Mouse (Mus musculus): ENCODE data around the gene Adgrb2. TPM values are rescaled to one million over a fixed set of nuclear protein-coding genes. Genes with fewer than 3 reads are reported as not detected.

Adgrb2 gene
- polyA plus RNA-seq, 1 experiment from 2014 or later = 2.6 TPM

DNA sequence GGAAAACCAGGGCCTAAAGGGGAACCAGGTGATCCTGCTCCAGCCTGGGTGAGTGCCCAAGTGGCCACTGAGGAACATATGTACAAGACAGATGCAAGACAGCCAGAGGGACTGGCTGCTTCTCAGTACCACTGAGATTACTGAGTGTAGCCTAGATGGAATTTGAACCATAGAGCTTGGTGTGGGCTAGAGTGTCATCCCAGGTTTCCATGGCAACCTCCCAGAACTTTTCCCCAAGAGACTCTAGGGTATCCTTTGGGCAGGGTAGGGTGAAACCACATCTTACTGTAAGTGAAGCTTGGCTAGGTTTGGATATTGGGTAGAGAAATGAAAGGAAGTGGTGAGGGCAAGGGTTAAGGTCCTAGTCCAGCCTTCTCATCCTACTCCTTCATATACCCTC, 76.3 kb downstream of the Adgrb2 start:
- ATAC-seq (ENCODE audit: low FRiP score, low TSS enrichment) = no peak
- no peaks in the 10 kb centered on the region for H3K4me1 ChIP-seq (ENCODE audit: control insufficient read depth, insufficient read depth, low read length)
- H3K9ac ChIP-seq (ENCODE audit: low read depth, low read length) = no peak overlapping the region
- no peak overlapping the region for H3K4me3 ChIP-seq (ENCODE audit: low read length)
- no peak overlapping the region for H3K4me2 ChIP-seq (replicated peaks; ENCODE audit: low read depth, low read length)
- no peaks in the 10 kb centered on the region for H3K27me3 ChIP-seq (ENCODE audit: control insufficient read depth, insufficient read depth, low read length)
- H3K27ac ChIP-seq (ENCODE audit: low read depth, low read length) = no peak overlapping the region
- no peaks in the 10 kb centered on the region for H3K9me3 ChIP-seq (ENCODE audit: control insufficient read depth, low read length)
- H3K36me3 ChIP-seq (ENCODE audit: control insufficient read depth, insufficient read depth, low read length) = peaks cover 3% of the 10 kb centered on the region; the same call in 1 of the 2 replicates

DNA sequence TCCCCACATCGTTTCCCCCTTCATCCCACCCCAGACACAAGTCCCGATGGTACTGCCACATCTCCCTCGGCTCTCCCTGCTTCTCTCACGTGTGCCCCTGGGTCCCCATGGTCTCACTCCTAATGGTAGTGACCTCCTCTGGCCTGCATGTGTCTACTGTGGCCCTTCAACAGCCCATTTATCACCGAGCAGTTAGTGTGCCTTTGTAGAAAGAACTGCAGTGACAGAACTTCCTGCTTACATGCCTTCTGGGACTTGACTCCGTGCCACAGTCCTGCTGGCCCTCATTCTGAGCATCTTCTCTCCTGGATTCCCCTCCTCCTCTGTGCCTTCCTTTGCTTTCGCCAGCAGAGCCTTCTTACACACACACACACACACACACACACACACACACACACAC, 78.5 kb downstream of the Adgrb2 start:
- ATAC-seq (ENCODE audit: low FRiP score, low TSS enrichment) = no peak
- Histone ChIP-seq H3K4me1 (ENCODE audit: control insufficient read depth, insufficient read depth, low read length) (no peaks in the 10 kb centered on the region), H3K4me3 (ENCODE audit: low read length) (no peak overlapping the region), H3K27ac (ENCODE audit: low read depth, low read length) (no peak overlapping the region), H3K27me3 (ENCODE audit: control insufficient read depth, insufficient read depth, low read length) (no peaks in the 10 kb centered on the region), H3K36me3 (ENCODE audit: control insufficient read depth, insufficient read depth, low read length) (peaks cover 3% of the 10 kb centered on the region; the same call in 1 of the 2 replicates), H3K9me3 (ENCODE audit: control insufficient read depth, low read length) (no peaks in the 10 kb centered on the region), H3K9ac (ENCODE audit: low read depth, low read length) (no peak overlapping the region), H3K4me2 (replicated peaks; ENCODE audit: low read depth, low read length) (no peak overlapping the region)
- WGBS = 53% methylated on average over 7 of the region's 7 CpGs

DNA sequence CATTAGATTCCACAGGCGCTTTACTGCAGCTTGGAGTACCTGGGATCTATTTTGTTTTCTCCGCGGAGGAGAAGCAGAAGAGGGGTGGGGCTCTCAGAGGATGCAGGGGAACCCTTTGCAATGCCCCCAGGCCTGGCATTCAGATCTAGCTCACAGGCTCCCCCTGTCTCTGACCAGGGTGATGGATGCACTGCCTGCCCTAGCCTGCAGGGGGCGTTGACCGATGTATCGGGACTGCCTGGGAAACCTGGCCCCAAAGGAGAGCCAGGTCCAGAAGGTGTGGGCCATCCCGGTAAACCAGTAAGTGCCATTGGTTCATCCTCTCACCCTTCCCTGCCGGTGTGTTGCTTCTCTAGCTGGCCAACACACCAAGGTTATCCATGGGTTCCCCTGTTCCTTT, 82.1 kb downstream of the Adgrb2 start:
- H3K4me3 ChIP-seq (ENCODE audit: low read length) = no peak overlapping the region
- H3K4me2 ChIP-seq (replicated peaks; ENCODE audit: low read depth, low read length) = no peak overlapping the region
- no peak overlapping the region for H3K27ac ChIP-seq (ENCODE audit: low read depth, low read length)
- no peak overlapping the region for H3K9ac ChIP-seq (ENCODE audit: low read depth, low read length)
- no peak for ATAC-seq (ENCODE audit: low FRiP score, low TSS enrichment)
- no peaks in the 10 kb centered on the region for H3K36me3 ChIP-seq (ENCODE audit: control insufficient read depth, insufficient read depth, low read length)
- no peaks in the 10 kb centered on the region for H3K4me1 ChIP-seq (ENCODE audit: control insufficient read depth, insufficient read depth, low read length)
- no peaks in the 10 kb centered on the region for H3K9me3 ChIP-seq (ENCODE audit: control insufficient read depth, low read length)
- H3K27me3 ChIP-seq (ENCODE audit: control insufficient read depth, insufficient read depth, low read length) = no peaks in the 10 kb centered on the region
- 15% methylated on average over 8 of the region's 8 CpGs for WGBS

DNA sequence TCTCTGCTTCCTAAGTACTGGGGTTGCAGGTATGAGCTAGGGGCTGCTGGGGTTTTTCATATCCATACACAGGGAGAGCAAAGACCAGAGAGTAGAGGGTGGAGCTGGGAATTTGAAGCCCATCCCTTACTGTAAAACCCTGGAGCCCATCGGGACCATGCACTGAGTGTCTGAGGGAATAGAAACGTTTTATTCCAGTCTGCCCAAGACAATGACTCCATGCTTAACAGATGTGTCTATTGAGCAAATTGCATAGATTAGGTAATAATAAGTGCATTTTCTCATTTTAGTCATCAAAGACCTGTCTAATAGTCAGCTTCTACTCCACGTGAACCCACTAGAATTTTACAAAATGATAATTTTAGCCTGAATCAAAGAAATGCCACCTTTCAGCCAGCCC, 85.9 kb downstream of the Adgrb2 start:
- no peaks in the 10 kb centered on the region; the same call in 1 of the 2 replicates for H3K36me3 ChIP-seq (ENCODE audit: control insufficient read depth, insufficient read depth, low read length)
- peaks cover under 1% of the 10 kb centered on the region for H3K27me3 ChIP-seq (ENCODE audit: control insufficient read depth, insufficient read depth, low read length)
- no peak overlapping the region for H3K4me2 ChIP-seq (replicated peaks; ENCODE audit: low read depth, low read length)
- H3K9ac ChIP-seq (ENCODE audit: low read depth, low read length) = no peak overlapping the region
- 71% methylated on average over 3 of the region's 3 CpGs for WGBS
- no peaks in the 10 kb centered on the region for H3K4me1 ChIP-seq (ENCODE audit: control insufficient read depth, insufficient read depth, low read length)
- no peak overlapping the region for H3K27ac ChIP-seq (ENCODE audit: low read depth, low read length)
- no peak overlapping the region for H3K4me3 ChIP-seq (ENCODE audit: low read length)
- no peaks in the 10 kb centered on the region for H3K9me3 ChIP-seq (ENCODE audit: control insufficient read depth, low read length)
- ATAC-seq (ENCODE audit: low FRiP score, low TSS enrichment) = no peak

DNA sequence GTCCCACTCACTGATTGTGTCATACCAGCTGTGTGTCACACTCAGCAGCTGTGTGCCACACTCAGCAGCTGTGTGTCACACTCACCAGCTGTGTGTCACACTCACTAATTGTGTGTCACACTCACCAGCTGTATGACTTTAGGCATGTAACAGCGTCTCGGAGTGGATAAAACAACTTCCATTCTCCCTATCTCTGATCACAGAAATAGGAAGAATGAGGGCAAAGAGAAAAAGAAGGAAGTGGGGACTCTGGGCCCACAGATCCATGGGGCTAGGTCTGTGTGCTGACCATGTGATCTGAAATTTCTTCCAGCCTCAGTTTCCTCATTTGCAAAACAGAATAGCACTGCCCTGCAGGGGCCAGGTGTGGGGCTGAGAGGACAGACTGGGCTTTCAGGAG, 87.1 kb downstream of the Adgrb2 start:
- no peak overlapping the region for H3K4me3 ChIP-seq (ENCODE audit: low read length)
- H3K27me3 ChIP-seq (ENCODE audit: control insufficient read depth, insufficient read depth, low read length) = peaks cover 4% of the 10 kb centered on the region
- no peak overlapping the region for H3K9ac ChIP-seq (ENCODE audit: low read depth, low read length)
- H3K9me3 ChIP-seq (ENCODE audit: control insufficient read depth, low read length) = no peaks in the 10 kb centered on the region
- 89% methylated on average over 2 of the region's 2 CpGs for WGBS
- no peak for ATAC-seq (ENCODE audit: low FRiP score, low TSS enrichment)
- H3K4me1 ChIP-seq (ENCODE audit: control insufficient read depth, insufficient read depth, low read length) = no peaks in the 10 kb centered on the region
- H3K27ac ChIP-seq (ENCODE audit: low read depth, low read length) = no peak overlapping the region
- H3K36me3 ChIP-seq (ENCODE audit: control insufficient read depth, insufficient read depth, low read length) = no peaks in the 10 kb centered on the region; the same call in 1 of the 2 replicates
- H3K4me2 ChIP-seq (replicated peaks; ENCODE audit: low read depth, low read length) = no peak overlapping the region

Other genes starting within 250 kb of the Adgrb2 start
- 100 and 131 TPM in 2 replicates for gene Khdrbs1, start 242.6 kb upstream of the Adgrb2 start, polyA plus RNA-seq (2014; fragmentation: Nextera tagmentation; extraction: Ambion mirVana)
- gene Ptp4a2, start 173.7 kb upstream of the Adgrb2 start, polyA plus RNA-seq (2014; fragmentation: Nextera tagmentation; extraction: Ambion mirVana) = 253 and 276 TPM in 2 replicates
- gene Spocd1, start 55.6 kb upstream of the Adgrb2 start, polyA plus RNA-seq (2014; fragmentation: Nextera tagmentation; extraction: Ambion mirVana) = not detected in 2 replicates
- gene Col16a1, start 63.0 kb downstream of the Adgrb2 start, polyA plus RNA-seq (2014; fragmentation: Nextera tagmentation; extraction: Ambion mirVana) = 27.6 and 28.1 TPM in 2 replicates
- 77.3 and 85.9 TPM in 2 replicates for gene Pef1, start 117.7 kb downstream of the Adgrb2 start, polyA plus RNA-seq (2014; fragmentation: Nextera tagmentation; extraction: Ambion mirVana)
- not detected in 2 replicates for gene Hcrtr1, start 154.5 kb downstream of the Adgrb2 start, polyA plus RNA-seq (2014; fragmentation: Nextera tagmentation; extraction: Ambion mirVana)
- gene Tinagl1, start 190.3 kb downstream of the Adgrb2 start, polyA plus RNA-seq (2014; fragmentation: Nextera tagmentation; extraction: Ambion mirVana) = 20.9 and 26.1 TPM in 2 replicates
- gene Gm853, start 237.5 kb downstream of the Adgrb2 start, polyA plus RNA-seq (2014; fragmentation: Nextera tagmentation; extraction: Ambion mirVana) = not detected in 2 replicates